Mouse (Mus musculus): Measurements from ENCODE around the gene Adgrb2.

Adgrb2 gene

GRCm38 (mm10) chr4:129987825-129988504 is 3.3 kb downstream of the Adgrb2 start:
- peak; percentile 32 to 50 for DNase-seq

- DNase-seq: no peak
Observed at GRCm38 (mm10) chr4:129989925-129990324, 5.3 kb downstream of the Adgrb2 start.

DNA sequence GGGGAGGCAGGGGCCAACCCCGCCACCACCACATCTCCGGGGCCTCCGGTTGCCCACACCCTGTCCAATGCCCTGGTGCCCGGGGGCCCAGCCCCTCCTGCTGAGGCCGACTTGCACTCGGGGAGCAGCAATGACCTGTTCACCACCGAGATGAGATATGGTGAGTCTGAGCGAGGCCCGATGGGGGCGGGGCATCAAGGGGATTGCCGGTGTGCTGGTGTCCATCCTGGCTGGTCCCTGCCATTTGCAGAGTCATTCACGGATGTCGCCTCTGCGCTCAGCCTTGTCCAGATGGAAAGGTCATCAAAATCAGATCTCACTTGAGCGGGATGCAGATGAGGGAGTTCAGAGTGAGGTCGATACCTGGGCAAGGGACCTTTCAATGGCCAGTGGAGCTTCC is 8.1 kb downstream of the Adgrb2 start:
- DNase-seq: no peak

- no peak for DNase-seq
Observed at GRCm38 (mm10) chr4:129993213-129993612, 8.5 kb downstream of the Adgrb2 start.

DNA sequence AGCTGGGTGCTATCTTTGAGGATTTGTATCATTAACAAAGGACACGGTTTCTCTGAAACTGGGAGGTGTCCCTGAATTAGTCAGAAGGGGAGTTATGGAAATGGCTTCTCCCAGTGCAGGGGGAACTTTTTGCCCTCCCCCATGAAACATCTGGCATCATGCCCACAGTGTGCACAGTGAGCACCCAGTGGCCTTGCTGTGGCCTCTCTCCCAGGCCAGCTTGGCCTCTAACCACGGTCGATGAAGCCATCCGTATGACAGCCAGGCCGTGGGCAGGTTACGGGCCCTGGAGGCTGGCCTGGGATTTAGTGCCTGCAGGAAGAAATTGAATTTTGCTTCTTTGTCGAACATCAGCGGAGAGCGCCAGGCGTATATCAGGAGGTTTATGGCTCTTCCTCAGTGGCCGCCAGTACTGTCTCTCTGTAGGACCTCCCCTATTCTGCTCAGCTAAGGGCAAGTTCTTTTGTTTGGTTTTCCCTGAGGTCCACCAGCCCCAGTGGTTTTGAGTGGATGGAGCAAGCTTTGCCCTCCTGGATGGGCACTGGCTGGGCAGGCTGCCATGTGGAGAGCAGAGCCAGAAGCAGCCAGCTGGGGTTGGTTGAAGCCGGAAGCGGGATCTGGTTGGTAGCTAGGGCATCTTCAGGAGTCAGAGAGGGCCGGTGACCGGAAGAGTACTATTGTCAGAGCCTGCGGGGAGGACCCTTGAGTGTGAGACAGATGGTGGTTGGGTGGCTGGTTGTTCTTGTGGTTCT is 9.4 kb downstream of the Adgrb2 start:
- no peak for DNase-seq

DNA sequence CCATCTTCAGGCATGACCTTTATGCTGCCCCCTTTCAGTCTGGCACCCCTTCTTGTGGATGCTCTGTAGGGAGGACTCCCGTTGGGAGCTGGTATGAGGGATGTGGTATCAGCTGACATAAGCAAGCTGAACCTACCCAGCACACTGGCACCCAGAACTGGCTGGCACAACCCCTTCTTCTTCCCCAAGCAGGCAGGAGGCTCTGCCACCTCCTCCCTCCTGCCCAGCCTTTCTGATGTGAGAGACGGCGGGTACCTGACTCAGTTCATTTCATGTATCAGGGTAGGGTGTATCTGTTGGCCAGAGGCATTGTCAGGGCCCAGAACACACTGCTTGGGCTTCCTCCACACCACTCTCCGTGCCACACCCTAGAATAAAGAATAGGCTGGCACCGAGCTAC is 10.1 kb downstream of the Adgrb2 start:
- no peak for DNase-seq

- no peak for DNase-seq
Observed at GRCm38 (mm10) chr4:129995255-129995654, 10.6 kb downstream of the Adgrb2 start.

DNA sequence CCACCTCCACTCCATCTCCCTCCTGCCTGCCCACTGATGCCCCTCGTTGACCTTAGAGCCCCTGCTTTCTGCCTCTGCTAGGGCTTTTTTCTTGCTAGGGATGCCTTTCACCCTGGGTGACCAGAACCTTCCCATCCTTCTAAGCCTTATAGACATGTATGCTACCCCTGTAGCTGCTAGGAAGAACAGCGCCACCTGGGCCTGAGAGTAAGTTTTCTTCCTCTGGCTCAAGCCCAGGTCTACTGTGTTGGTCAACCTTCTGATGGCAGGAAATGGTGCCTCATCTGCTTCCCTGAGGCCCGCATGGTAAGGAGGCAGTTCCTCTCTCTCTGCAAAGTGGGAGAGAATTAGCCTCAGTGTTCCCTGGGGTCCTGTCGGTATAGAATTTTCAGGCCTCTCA is 11.3 kb downstream of the Adgrb2 start:
- DNase-seq: no peak

DNA sequence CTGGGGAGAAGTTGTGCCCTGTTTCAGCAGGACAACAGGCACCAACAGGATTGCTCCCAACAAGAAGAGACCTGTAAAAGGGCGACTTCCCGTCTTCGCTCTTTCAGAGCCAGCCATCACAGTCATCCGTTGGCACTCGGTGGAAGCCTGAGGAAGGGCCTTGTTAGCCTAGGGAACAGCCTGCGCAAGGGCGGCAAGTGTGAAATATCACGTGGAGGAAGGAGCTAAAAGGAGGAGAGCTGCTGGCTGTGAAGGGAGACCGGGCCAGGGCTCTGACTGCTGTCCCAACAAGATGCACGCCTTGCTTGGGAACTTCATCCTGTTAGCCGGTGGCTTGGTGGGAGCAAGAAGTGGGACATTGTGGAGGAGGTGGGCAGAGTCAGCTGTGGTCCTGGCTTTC is 13.5 kb downstream of the Adgrb2 start:
- no peak for DNase-seq

GRCm38 (mm10) chr4:130001710-130002109 is 17.0 kb downstream of the Adgrb2 start:
- no peak for DNase-seq

- no peak for DNase-seq
Observed at GRCm38 (mm10) chr4:130002157-130002556, 17.5 kb downstream of the Adgrb2 start.

GRCm38 (mm10) chr4:130005593-130005992 is 20.9 kb downstream of the Adgrb2 start:
- DNase-seq: no peak

DNA sequence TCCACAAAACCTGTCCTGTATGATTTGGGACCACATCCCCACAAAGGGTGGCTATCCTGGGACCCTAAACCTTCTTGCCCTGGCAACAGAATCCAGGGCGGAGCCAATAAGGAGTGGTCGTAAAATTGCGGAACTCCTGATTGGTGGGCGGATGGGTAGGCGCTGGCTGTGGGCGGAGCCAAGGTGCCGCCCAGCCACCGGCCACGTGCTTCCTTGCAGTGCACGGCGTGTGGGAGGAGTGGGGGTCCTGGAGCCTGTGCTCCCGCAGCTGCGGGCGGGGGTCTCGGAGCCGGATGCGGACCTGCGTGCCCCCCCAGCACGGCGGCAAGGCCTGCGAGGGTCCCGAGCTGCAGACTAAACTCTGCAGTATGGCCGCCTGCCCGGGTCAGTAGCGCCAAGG is 21.9 kb downstream of the Adgrb2 start:
- no peak for DNase-seq

- DNase-seq: no peak
Observed at GRCm38 (mm10) chr4:130009043-130009442, 24.4 kb downstream of the Adgrb2 start.

DNA sequence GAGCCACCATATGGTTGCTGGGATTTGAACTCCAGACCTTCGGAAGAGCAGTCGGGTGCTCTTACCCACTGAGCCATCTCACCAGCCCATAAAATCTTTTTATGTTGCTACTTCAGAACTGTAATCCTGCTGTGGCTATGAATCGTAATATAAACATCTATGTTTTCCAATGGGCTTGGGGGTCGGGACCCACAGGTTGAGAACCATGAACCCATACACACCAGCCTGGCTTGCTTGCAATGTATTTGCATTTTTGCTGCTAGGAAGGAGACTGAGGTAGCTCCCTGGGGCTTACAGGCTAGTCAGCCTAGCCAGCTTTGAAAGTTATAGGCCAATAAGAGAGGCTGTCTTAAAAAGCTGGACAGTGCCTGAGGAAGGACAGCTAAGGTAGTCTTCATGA is 26.1 kb downstream of the Adgrb2 start:
- DNase-seq: no peak

DNA sequence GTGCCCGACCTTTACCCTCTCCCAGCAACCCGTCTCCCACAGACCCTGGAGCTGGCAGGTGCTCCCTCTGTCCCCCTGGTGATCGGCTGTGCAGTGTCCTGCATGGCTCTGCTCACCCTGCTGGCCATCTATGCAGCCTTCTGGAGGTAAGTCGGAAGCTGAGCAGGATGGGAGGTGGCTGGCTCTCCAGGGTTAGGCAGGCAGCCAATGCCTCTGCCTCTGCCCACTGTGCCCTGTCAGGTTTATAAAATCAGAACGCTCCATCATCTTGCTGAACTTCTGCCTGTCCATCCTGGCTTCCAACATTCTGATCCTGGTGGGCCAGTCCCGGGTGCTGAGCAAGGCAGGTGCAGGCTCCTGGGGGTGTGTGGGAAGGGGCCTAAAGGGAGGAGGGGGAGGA is 27.6 kb downstream of the Adgrb2 start:
- no peak for DNase-seq

DNA sequence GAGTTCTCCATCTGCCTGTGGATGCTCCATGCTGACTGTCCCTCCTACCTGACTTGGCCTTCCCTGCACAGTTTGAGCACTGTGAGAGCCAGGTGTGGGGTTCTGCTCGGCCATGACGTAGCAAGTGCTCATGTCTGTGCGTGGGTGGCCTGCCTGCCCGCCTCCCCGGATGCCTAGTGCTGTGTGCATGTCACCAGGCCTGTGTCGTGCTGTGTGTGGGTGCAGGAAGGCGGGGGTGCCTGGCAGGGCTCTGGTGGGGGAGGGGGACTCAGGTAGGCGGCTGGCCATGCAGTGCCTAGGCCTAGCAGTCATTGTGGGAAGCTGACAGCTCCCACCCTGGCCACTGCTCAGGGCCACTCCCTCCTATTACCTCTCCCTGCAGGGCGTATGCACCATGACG is 28.4 kb downstream of the Adgrb2 start:
- DNase-seq: no peak

DNA sequence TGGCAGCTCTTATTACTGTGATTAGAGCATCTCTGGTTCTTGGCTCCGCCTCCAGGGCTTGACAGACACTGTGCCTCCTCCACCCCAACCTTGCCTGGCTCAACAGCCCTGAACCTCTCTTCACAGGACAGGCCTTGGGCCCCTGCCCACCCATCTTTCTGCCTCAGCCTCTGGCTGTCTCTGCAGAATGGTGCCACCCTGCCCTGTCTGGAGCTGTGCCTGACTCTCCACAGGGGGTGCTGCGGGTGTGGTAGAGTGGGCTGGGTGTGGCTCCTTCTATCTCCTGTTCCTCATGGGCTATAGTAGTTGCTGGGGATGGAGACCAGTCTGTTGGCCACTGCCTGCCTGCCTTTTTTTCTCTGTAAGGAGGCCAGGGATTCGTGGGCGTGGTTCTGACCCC is 31.3 kb downstream of the Adgrb2 start:
- no peak for DNase-seq

GRCm38 (mm10) chr4:130017036-130017674 is 32.5 kb downstream of the Adgrb2 start:
- DNase-seq: no peak

- DNase-seq: no peak
Observed at GRCm38 (mm10) chr4:130022952-130023351, 38.3 kb downstream of the Adgrb2 start.

DNA sequence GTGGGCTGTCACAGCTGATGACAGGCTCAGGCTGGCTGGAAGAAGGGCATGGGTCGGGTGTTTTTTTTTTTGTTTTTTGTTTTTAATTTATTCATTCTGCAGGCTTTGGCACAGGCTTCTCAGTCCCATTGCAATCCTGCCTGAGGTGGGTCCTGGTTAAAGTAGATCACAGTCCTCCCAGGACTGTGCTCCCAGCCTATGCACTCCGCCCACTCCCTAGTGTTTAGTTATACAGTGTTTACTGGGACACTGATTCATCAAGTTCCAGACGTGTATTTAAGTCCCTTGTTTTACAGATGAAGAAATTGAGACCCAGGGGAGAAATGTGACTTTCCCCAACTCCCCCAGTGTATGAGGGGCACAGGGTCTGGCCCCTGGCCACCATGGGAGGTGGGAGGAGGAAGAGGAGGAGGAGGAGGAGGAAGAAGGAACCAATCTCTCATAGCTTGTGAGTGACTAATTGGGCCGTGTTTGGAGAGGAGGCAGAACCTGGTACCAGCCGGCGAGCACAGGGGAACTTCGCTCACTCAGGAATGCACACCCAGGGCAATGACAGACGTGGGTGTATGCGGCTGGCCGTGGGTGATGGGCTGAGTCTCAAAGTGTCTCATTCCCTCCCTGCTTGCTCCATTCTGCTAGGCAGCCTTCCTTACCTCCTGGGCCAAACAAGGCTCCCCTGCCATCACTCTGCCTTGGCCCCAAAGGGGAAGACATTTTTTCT is 39.0 kb downstream of the Adgrb2 start:
- DNase-seq: no peak

DNA sequence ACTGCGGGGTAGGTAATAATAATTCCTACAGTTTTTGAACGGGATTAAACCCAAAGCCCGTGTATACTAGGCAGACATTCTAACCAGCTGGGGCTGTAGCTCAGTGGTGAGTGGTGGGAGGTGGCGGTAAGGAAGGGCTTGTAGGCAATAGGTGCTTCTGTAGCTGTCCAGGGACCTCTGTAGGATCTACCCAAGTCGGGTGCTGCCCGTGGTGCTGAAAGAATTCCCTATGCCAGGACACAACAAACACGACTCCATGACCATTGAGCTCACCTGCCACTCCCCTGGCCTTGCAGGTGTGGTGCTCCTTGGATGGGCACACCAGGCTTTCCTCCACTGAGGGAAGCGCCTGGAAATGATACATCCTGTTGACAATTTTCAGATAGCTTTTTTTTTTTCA is 40.9 kb downstream of the Adgrb2 start:
- no peak for DNase-seq

DNA sequence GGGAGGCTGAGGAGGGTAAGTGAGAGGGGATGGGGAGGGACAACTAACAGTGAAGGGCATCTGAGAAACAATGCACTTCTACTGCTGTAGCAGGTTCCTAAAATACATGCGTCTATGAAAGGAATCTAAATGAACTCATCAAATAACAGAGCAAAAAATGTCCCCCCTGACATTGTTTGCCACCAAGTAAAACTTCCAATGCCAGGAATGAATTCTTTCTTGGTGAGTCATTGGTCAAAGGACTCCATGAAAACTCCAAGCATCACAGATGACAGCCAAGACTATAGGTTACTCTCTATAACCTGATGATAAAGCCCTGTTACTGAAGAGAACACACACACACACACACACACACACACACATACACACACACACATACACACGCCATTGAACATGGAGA is 46.5 kb downstream of the Adgrb2 start:
- no peak for DNase-seq

Measured in spleen, adult 18-20 months (tissue).